Mouse (Mus musculus) bone marrow, adult 2 months (tissue): Measurements from ENCODE around the gene Cdr2l.

Experiments
- CTCF ChIP-seq: fragments of 200-500 bp; IDR thresholded peaks from 2 replicates; pipeline ENCODE4 v1.5.1; 2011; ENCODE audit warnings: low read length, control low read depth; ENCODE audit not compliant: control insufficient read depth, insufficient read depth
- POLR2A ChIP-seq: fragments of 200-500 bp; IDR thresholded peaks from 2 replicates; pipeline ENCODE4 v1.6.1; 2011; ENCODE audit warnings: low read depth, mild to moderate bottlenecking, control low read depth, low read length, borderline replicate concordance; ENCODE audit not compliant: control insufficient read depth

DNA sequence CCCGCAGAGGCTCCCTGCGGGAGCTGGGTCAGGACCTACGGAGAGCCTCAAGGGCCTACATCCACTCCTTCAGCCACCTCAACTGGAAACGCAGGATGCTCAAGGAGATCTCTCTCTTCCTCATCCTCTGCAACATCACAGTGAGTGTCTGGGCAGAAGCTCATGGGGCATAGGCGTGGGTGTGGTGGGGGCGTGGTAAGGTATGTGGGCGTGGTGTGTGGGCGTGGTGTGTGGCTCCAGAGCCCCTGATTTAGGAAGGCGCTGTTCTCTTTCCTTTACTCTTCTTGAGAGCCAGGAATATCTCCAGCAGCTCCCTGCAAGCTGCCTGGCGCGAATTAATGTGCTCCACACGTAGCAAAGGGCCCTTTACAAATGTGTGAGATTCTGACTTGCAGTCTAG is 36.7 kb upstream of the Cdr2l start:
- TF ChIP-seq CTCF, result no peak
- TF ChIP-seq POLR2A, result no peak
